Mouse (Mus musculus): ENCODE data around the gene Rbm8a.
"Not testable (repeated sequence)": the region's sequence is repeated elsewhere in the genome, so short reads cannot be mapped to it uniquely, and the experiment has no call there.

Gene Rbm8a

DNA sequence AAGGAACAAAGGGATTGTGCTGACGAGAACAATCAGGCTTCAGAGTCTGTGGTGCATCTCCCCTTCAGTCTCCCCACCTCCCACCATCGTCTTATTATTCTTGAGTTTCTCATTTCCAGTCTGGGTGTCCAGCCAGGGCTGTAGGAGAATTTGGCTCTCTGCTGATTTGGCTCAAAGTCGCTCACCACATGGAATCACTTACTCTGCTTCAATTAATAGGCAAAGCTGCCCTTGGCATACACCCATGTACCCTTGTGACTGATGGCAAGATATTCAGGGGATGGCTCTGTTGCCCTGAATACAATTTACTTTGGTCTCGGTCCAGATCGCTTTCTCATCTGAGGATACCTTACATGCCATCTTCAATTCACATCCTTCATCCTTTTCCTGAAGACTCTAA is 26.4 kb upstream of the Rbm8a start:
- DNase-seq (ENCODE audit: low read depth, low spot score): no peak

DNA sequence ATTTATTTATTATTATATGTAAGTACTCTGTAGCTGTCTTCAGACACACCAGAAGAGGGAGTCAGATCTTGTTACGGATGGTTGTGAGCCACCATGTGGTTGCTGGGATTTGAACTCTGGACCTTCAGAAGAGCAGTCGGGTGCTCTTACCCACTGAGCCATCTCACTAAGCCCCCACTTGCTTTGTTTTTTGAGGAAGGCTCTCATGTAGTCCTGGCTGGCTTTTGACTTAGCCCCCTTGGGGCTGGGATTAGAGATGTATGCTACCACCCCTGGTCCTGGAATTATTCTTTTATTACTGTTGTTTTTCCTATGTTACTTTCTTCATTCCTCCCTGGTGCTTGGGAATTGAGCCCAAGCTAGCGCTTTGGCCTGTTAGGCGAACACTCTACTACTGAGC is 23.7 kb upstream of the Rbm8a start:
- DNase-seq (ENCODE audit: low read depth, low spot score): not testable (repeated sequence)

DNA sequence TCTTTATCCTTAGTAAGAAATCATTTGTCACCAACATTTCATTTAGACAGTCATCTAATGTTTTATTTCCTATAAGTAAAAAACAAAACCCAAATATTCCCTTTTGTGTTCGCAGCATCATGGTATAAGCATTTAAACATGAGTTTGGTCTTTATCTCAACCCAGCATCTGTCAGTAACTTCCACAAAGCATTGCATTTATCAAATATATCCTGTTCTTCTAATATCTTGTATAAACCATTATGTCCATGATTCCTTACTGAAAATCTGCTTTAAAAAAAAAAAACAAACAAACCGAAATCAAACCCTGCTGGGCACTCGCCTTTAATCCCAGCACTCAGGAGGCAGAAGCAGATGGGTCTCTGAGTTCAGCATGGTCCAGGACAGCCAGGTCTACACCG is 23.1 kb upstream of the Rbm8a start:
- no peak for DNase-seq (ENCODE audit: low read depth, low spot score)

- DNase-seq (ENCODE audit: low read depth, low spot score): no peak
These were observed 11.8 kb upstream of the Rbm8a start for GRCm38 (mm10) chr3:96617941-96618340.

DNA sequence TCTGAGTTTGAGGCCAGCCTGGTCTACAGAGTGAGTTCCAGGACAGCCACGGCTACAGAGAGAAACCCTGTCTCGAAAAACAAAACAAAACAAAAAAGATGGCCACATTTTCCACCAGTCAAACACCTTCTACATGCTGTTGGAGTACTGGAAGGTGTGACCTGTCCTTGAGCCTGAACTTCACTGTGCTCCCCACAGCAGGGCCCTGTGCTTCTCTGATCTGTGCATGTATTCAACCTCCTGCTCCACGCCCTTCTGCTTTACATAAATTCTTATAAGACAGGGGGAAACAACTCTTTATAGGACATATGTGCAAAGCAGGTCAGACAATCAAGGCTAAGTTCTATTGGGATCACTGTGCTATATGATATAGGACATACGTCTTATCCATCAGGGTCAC is 6.5 kb upstream of the Rbm8a start:
- DNase-seq (ENCODE audit: low read depth, low spot score): no peak

GRCm38 (mm10) chr3:96632058-96632457 is 2.3 kb downstream of the Rbm8a start:
- no peak for DNase-seq (ENCODE audit: low read depth, low spot score)

- no peak for DNase-seq (ENCODE audit: low read depth, low spot score)
These were observed 4.3 kb downstream of the Rbm8a start for GRCm38 (mm10) chr3:96634015-96634414.

- peak; percentile 72 for DNase-seq (ENCODE audit: low read depth, low spot score)
These were observed 5.5 kb downstream of the Rbm8a start, which contains the start of the genes Pex11b and Gm42957 for GRCm38 (mm10) chr3:96634928-96635879. TSS of gene Pex11b (plus strand) at chr3:96635376. TSS of gene Gm42957 (plus strand) at chr3:96635474.

DNA sequence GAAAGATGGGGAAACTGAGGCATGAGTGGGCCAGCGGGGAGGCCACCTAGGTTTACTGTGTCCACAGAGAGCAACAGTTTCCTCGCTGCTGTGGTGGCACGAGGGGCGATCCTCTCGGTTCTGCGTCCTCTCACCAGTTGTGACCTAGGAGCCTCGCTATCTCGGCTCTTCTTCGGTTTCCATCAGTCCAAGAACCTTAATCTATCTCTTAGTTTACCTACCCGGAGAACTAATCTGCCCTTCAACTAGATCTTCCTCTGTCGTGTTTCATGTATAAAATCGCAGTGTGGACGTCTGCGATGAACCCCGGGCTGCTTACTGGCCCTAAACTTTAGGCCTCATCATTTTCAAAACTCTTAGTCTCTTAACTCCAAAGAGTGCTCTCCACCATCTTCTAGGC is 6.2 kb downstream of the Rbm8a start:
- no peak for DNase-seq (ENCODE audit: low read depth, low spot score)

DNA sequence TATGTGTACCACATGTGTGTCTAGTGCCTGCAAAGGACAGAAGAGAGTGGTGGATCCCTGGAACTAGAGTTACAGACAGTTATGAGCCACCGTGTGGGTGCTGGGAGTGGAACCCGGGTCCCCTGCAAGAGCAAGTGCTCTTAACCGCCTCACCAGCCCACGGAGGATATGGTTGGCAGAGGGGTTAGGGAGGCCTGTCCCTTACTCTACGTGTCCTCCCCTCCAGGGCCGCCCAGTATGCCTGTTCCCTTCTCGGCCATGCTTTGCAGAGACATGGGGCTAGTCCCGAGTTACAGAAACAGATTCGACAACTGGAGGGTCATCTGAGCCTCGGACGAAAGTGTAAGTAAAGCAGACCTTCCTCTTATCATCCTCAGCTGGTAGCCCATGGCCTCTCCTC is 6.7 kb downstream of the Rbm8a start:
- no peak for DNase-seq (ENCODE audit: low read depth, low spot score)

GRCm38 (mm10) chr3:96639219-96639618 is 9.5 kb downstream of the Rbm8a start:
- DNase-seq (ENCODE audit: low read depth, low spot score): peak; percentile 25

DNA sequence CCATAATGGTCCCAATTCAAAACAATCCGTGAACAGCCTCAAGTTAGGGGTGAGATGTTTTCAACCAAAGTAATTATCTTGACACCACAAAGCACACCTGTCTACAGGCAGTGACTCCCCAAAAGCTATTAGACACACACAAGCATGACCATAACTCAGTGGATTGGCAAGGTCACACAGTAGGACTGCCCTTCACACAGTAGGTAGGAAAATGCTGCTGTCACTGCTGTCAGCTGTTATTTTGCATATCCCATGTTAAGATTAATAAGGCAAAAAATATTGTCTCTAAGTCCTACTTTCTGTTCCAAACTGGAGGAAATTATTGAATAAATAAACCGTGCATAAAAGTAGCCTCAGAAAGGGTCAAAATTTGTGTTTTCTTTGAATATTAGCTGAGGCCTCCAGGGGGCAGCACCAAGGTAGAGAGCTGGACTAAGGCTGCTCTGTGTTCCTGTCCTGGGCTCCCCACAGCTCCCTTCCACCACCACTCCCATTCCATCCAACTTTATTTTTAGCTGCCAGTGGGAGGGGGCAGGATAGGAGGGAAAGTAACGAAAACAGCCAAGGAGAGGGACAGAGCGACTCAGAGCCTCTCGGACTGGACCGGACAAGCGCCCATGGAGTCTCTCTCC is 15.4 kb downstream of the Rbm8a start, which contains the start of gene Itga10:
Gene Itga10 (plus strand): TSS at position 567 of the 632 bp plus-strand sequence.
- DNase-seq (ENCODE audit: low read depth, low spot score): no peak

- no peak for DNase-seq (ENCODE audit: low read depth, low spot score)
These were observed 17.6 kb downstream of the Rbm8a start for GRCm38 (mm10) chr3:96647365-96647764.

DNA sequence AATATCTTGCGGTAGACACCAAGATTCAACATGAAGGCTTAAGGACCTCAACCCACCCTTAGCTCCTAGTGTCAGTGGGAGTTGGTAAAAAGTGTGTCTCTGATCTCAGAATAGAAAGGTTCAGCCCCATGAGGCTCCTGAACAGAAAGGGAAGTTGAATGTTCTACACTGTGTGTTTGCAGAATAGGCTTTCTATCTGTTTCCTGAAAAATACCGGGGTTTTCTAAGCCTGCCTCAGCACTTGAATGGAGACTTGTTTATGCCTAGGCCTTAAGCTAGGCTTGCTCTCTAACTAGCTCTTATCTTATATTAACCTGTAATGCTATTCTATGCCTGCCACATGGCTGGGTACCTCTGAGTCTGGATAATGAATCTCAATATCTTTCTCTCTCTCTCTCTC is 31.2 kb downstream of the Rbm8a start:
- no peak for DNase-seq (ENCODE audit: low read depth, low spot score)

DNA sequence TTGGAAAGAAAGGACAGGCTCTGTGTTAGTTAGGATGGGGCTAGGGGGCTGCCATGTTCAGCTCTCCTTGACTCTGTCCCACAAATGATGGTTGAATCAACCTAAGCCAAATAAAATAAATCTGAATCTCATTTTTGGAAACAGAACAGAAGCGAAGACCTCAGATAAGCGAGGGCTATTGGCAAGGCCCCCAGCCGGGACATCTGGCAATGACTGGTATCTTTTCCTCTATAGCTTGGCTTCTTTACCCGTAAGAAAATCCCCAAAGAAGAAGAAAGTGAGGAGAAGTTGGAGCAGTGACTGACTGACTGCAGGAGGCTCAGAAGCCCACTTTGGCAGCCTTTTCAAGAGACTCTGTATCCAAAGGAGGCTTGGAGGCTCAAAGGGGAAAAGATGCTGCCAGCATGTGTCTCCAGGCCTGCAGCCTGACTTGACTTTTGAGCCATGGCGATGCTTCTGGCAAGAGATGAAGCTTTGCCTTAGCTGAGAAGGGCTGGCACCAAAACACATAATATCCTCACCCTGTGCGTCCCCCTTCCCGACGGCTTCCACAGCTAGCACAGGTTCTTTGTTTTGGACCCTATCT is 33.1 kb downstream of the Rbm8a start:
- DNase-seq (ENCODE audit: low read depth, low spot score): no peak

DNA sequence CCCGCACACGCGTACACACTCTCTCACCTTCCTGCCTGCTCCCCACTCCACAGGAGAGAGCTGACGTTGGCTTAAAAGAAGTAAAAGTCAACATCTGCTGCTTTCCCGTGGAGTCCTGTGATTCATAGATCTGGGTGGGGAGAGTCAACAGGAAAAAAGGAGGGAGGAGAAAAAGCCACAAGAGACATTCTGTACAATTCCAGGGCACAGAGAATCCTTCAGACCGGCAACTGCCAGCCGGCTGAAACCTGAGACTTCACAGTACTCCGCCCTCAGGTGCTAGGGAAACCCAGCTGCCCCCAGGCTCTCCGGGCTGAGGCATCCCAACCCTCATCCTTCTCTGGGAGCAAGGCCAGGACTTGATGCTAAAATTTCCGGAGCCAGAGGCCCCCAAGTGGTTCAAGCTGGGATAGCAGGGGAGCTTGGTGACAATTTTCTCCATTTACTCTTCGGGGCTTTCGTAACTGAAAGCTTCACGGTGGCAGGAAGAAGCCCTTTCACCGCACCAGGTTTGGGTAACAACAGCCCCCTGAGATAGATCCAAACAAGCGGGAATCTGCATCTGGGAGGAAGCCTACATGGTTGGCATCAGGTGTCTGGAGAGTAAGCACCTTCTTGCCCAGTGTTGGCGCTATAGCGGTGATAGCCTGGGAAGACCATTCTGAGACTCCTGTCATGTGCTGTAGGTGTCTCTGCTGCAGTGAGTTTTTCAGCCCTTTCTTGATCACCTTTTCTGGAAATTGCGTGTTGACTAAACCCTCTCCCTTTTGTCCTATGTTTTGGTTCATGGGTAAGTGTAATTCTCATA is 33.9 kb downstream of the Rbm8a start:
- DNase-seq (ENCODE audit: low read depth, low spot score): peak; percentile 65

- DNase-seq (ENCODE audit: low read depth, low spot score): not testable (repeated sequence)
These were observed 36.1 kb downstream of the Rbm8a start for GRCm38 (mm10) chr3:96665732-96666363.

DNA sequence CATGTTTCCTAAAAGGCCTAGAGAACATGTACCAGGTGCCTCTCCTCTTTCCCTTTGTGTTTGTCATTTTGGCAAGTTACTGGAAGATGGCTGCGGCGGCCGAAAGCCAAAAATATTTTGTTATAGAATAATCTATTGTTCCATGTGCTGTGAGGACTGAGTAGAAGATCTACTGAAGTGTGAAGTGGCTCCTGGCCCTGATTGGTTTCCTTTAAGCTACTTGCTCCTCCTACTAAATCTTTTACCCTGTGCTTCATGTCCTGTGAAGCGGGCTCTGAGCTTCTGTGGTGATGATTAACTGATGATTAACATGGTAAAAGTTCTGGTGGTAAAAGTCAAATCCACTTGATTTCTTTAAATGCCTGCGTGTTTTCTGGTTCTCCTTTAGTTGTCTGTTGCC is 37.2 kb downstream of the Rbm8a start:
- no peak for DNase-seq (ENCODE audit: low read depth, low spot score)

DNA sequence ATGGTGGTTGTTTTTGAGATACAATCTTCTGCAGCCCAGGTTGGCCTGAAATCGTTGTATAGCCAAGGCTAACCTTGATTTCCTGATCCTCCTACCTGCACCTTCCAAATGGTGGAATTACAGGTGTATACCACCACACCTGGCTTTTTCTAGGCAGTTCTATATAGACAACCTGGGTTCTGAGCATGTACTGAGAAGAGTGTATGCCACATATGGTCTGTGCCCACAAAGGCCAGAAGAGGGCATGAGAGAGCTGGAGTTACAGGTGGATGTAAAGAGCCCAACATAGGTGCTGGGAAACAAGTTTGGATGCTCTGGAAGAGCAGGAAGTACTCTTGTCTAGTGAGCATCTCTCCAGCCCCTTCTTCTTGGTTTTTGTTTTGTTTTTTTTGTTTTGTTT is 37.6 kb downstream of the Rbm8a start:
- DNase-seq (ENCODE audit: low read depth, low spot score): peak; percentile 24

GRCm38 (mm10) chr3:96668424-96669067 is 38.8 kb downstream of the Rbm8a start:
- DNase-seq (ENCODE audit: low read depth, low spot score): no peak
